Mouse (Mus musculus): ENCODE measurements around the gene Olfr312.
A peak's percentile ranks its signal among the peaks of the same experiment; 100 is the strongest.
"Not testable (repeated sequence)": the region's sequence is repeated elsewhere in the genome, so short reads cannot be mapped to it uniquely, and the experiment has no call there.

Gene Olfr312

DNA sequence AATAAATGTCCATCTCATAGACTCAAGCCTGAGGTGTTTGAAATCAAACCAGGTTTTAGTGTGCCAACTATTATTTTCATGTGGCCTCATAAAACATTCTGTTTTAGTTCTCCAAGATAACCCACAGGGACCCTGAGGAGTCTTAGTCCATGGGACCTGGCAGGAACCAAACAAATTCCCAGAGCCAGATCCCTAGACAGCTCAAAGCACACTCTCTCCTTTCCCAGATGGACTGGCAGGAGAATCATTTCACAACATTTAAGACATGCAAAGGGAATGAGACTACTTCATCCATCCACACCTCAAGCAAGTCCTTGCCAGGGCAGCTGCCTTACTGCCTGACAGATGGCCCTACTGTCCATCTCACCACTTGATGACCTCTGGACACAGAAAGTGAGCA lies at the start of gene Olfr312:
Gene Olfr312 (plus strand): TSS at position 301 of the 400 bp plus-strand sequence.
- DNase-seq (ENCODE audit: low read depth) = not testable (repeated sequence)

DNA sequence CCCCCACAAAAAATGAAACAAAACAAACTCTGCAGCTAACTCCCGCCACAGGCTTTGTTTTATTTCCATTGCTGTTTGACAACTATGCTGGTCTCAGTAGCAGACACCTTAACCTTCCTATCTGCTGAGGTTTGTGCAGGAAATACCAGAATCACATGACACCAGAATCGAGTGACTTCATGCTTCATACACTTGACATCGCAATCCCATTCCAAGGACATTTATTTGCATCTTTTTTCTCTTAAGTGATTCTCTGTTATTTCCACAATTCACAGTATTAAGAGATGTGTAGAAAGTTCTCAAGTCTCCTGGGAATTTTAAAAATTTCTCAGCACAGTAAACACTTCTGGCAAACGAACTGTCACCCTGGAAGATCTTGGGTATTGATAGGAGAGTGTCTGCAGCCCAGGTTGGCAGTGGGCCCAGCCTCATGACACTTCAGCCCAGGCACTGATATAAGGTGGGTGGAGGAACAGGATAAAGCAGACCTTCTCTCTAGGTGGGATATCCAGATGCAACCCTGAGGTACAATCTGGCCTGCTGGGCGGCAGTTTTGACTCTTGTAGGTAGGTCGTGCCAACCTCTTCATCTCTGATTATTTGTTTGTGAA lies 46.5 kb upstream of the Olfr312 start, which contains the start of gene Olfr314:
Gene Olfr314 (plus strand): TSS at position 473 of the 610 bp plus-strand sequence.
- no peak for DNase-seq (ENCODE audit: low read depth)

DNA sequence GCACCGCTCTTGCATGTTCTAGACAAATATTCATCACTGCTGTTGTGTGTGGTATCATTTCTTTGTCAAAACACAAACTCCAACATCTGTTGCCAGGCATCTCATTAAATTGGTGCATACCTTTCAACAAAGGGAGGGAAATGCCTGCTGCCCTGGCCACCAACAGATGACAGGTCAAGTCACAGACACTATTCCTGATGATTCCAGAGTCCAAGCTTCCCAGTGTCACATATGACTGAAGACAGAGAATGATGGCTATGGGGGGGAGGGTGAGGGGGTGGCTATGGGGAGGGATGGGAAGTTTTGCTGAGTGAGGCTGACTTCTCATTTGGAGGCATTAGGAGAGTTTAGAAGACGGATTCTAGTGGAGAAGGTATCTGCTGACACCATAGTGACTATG lies 44.9 kb upstream of the Olfr312 start:
- DNase-seq (ENCODE audit: low read depth) = no peak

DNA sequence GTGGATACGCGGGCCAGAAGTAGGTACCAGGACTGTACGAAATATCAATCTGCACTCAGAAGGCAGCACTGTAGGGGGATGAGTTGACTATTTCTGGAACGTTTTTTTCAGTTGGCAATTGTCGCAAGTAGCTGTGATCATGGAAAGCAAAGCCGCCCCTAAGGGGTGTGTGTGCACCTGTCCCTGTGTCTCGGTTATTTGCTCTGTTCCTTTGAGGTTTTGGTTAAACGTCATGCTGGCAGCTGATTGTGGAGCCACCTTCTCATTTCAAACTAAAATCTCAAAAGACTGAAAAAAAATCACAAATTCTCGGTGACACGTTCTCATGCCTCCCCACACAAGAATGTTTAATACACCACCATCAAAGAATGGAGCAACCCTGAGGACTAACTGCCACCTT lies 41.4 kb upstream of the Olfr312 start:
- DNase-seq (ENCODE audit: low read depth) = no peak

DNA sequence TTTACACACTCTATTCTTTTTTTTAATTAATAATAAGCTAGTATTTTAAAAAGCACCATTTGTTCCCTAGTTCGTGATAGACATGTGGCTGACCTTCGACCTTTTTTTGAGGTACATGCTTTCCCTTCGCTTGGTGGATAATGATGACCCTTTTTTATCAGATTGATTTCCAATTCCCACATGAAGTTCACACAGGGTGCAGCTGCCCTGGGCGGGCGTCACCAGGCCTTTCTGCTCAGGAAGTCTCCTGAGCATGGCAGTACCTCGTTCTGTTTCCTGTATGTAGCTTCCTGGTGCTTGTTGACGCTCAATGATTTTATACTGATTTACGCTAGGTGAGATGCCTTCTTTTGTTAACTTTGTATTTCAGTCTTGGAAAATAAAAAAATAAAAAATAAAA lies 40.7 kb upstream of the Olfr312 start:
- DNase-seq (ENCODE audit: low read depth) = no peak

DNA sequence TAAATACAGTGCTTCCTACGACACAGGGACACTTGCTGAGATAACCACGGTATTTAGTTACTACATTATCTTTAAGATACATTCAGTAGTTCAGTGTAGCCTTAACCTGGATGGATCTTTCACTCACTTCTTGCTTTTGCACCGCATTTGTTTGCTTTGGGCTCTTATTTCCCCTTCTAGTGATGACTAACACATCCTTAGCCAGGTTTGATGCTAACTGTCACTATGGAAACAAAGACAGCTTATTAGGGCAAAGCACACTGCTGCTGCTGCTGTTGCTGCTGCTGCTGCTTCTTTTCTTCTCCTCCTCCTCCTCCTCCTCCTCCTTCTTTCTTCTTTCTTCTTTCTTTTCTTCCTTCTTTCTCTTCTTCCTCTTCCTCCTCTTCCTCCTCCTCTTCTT lies 39.5 kb upstream of the Olfr312 start:
- DNase-seq (ENCODE audit: low read depth) = no peak

DNA sequence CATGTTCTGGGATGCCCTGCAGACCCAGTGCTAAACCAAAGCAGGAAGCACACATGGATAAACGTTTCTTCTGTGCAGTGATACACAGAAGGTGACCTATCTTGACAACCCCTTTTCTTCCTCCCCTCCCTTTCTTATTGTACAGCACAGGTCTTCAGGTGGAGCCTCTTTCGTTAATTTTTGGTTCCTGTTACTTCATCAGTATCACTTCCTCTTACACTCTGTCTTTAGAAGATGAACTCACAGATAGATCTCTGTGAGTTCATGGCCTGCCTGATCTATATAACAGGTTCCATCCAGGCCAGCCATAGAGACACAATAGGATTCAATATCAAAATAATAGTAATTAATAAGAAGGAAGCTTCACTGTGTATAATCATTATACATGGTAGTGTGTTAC lies 39.0 kb upstream of the Olfr312 start:
- DNase-seq (ENCODE audit: low read depth) = no peak

DNA sequence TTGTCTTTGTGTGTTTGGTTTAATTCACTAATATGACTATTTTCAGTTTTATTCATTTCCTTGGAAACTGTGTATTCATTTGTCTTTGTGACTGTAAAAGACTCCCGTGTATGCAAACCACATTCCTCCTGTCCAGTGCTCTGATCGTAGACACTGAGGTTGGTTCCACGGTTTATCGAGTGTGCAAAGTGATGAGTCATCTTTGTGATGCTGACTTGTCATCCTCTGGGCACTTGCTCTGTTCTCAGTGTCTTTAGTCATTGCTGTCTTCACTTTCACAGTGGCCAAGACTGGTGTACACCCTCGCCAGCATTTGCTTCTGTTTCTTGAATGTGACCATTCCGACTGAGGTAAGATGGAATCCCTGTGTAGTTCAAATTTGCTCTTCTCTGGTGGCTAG lies 38.4 kb upstream of the Olfr312 start:
- no peak for DNase-seq (ENCODE audit: low read depth)

DNA sequence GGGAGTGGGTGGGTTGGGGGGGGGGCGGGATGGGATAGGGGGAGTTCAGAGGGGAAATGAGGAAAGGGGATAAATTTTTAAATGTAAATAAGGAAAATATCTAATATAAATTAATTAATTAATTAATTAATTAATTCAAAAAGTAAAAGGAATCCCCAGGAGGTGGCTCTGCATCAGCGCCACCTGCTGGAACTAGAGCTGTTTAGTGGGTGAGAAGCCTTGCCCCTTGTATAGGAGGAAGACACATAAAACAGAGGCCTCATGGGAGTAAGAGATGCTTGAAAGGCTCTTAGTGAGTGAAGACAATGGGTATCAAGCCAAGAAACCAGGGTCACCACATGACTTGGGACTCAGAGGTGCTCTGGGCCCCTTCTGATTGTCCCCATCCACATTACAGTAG lies 33.2 kb upstream of the Olfr312 start:
- DNase-seq (ENCODE audit: low read depth) = no peak

DNA sequence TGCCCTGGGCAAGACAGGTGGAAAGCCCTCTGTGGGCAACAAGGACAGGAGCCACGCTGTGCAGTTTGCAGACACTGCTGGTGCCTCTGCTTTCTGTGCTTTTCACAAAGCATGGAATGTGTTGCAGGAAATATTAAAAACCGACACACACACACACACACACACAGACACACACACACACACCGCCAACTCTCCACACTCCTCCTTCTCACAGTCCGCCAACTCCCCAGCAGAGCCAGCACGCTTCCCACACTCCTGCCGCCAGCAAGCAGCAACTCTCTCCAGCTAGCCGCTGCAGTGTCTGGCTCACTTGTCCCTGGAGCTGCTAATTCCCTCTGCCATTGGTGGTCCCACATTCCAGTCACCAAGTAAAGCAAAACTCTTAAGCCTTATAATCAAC lies 32.2 kb upstream of the Olfr312 start:
- DNase-seq (ENCODE audit: low read depth) = no peak

DNA sequence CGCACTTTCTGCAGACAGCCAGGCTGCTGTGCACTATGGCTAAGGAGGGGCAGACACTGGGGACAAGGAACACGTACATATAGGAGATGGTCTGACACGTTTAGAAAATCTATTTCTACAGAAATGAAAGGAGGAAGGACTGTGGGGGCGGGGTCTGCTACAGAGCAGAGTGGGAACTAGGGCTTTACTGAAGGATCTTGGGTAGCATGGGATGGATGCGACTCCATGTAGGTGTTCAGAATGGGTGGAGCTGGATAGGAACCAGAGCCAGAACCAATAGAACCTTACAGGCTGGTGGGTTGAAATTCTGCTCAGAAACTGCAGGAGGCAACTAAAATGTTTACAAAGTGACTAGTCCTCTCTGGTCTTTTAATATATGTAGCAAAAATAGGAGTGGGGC lies 29.3 kb upstream of the Olfr312 start:
- no peak for DNase-seq (ENCODE audit: low read depth)

DNA sequence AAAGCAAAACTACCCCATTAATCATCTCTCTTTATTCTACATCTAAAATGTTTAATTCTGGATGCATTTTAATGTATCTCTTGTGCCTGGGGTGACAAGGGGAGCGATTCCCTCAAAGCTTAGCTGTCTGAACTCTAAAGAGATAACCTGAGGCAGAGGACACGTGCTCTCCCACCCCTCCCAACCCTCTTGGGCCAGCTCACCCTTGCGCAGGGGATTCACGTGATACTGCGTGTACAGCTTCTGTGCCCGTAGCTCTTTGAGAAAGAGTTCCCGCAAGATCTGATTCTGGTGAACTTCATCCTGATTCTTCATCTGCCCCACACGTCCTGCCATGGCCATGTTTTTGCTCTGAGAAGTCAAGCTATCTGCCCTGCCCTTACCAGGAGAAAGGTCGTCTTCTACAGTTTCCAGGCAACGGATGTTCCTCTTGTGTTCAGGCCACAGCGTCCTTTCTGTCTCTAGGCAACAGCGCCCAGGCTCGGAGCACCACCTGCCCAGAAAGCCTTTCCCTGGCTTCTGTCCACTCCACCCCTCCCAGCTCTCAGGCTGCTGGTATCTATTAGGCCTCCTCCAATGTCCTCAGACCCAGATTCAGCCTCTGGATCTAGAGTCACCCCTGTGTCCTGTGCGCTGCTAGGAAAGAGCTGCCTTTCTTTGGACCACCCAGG lies 27.3 kb upstream of the Olfr312 start, which contains the start of gene Fam183b:
Gene Fam183b (minus strand): TSS at position 403 of the 671 bp plus-strand sequence.
- DNase-seq (ENCODE audit: low read depth) = no peak

DNA sequence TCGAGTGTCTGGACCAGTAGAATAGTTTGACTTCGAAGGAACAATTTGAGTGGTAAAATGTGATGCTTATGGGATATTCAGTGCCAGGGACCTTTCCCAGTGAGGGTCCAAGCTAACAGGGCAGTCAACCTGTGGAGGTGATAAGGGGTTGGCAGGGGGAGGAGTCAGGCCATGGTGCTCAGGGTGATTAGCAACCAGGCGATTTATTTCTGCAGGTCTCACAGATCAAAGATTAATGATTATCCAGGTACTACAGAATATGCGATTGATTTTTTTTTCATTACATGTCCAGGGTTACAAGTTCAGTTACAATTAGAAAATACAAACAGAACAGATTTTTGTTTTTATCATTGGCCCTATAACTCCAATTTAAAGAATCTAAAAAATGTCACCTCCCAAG lies 25.2 kb upstream of the Olfr312 start:
- DNase-seq (ENCODE audit: low read depth) = no peak

DNA sequence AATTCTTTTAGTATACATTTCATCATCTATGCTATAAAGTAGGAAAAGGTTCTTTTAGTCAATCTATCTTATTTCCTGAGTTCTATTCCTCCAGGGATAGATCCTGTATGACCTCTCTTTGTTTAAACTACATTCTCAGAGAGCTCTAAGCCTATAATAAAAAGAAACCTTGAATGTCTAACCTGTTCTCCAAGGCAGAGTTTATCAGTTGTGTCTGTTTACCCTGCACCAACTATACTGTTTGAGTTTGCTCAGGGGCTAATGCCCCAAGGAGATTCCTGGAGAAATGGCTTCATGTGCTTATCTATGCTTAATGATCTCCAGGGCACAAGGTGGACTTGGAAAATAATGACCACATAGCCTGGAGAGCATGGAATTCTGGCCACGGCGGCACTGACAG lies 24.6 kb upstream of the Olfr312 start:
- no peak for DNase-seq (ENCODE audit: low read depth)

DNA sequence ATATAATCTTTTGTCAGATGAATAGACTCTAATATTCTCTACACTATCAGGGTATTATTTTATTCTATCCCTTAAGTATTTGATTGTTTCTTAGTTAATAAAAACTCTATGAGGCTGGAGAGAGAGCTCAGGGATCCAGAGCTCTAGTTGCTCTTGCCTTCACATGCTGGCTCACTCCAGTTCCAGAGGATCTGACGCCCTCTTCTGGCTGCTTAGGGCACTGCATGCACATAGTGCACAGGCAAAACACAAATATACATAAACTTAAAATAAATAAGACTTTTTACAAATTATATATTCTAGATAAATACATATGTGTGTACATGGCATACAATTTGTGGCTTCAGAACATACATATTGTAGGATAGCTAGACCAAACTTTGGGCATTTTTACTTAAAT lies 17.0 kb upstream of the Olfr312 start:
- no peak for DNase-seq (ENCODE audit: low read depth)

DNA sequence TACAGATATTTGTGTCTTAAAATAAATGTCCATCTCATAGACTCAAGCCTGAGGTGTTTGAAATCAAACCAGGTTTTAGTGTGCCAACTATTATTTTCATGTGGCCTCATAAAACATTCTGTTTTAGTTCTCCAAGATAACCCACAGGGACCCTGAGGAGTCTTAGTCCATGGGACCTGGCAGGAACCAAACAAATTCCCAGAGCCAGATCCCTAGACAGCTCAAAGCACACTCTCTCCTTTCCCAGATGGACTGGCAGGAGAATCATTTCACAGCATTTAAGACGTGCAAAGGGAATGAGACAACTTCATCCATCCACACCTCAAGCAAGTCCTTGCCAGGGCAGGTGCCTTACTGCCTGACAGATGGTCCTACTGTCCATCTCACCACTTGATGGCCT lies 14.3 kb upstream of the Olfr312 start, which contains the start of gene Olfr313:
Gene Olfr313 (plus strand): TSS at position 301 of the 400 bp plus-strand sequence.
- not testable (repeated sequence) for DNase-seq (ENCODE audit: low read depth)

DNA sequence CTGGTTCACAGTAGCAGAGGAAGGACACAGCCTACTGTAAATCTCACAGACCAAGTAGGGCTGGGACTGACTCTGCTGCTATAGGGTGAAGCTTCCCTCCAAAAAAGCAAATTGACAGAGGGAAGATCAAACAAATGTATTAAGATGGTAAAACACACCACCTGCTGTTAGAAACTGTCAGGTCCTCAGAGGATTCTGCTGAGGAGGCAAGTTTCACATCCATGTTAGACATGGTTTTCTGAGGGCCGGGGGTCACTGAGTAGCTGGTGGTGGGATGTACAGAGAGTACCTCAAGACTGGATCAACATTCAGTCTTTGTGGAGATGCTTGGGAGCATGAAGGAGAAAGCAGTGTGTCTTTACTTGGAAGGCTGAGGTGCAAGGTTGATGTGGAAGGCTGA lies 13.4 kb upstream of the Olfr312 start:
- DNase-seq (ENCODE audit: low read depth) = no peak

DNA sequence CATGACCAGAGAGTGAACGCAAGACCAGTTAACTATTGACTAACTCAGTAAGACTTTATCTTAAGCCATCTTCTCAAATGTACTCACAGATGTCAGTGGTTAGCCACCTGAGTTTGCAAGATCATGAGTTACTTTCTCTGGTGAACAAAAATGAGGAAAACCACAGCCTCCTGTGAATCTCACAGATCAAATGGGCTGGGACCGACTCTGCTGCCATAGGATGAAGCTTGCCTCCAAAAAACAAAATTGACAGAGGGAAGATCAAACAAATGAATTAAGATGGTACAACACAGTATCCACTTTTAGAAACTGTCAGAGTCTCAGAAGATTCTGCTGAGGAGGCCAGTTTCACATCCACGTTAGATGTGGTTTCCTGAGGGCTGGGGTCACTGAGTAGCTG lies 727 bp downstream of the Olfr312 start:
- no peak for DNase-seq (ENCODE audit: low read depth)

DNA sequence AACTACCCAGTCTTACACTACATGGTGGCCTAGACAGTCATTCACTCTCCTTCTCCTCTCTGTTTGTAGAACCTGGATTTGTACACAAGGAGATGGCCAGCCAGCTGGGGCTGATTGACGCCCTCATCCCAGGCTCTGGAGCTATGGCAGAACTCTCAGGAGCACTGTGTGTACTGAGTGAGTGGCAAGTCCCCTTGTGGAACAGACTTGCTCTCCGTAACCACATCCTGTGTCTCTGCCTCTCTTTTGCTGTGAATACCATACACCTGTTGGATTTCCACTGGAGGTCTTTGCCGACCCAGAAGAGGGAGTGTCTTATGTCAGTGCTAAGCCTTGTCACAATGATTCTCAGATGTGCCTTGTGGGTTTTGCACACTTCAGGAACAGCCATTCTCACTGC lies 3.5 kb downstream of the Olfr312 start:
- not testable (repeated sequence) for DNase-seq (ENCODE audit: low read depth)

DNA sequence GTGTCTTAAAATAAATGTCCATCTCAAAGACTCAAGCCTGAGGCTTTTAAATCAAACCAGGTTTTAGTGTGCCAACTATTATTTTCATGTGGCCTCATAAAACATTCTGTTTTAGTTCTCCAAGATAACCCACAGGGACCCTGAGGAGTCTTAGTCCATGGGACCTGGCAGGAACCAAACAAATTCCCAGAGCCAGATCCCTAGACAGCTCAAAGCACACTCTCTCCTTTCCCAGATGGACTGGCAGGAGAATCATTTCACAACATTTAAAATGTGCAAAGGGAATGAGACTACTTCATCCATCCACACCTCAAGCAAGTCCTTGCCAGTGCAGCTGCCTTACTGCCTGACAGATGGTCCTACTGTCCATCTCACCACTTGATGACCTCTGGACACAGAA lies 9.9 kb downstream of the Olfr312 start, which contains the start of gene Olfr311:
Gene Olfr311 (plus strand): TSS at position 301 of the 400 bp plus-strand sequence.
- not testable (repeated sequence) for DNase-seq (ENCODE audit: low read depth)

DNA sequence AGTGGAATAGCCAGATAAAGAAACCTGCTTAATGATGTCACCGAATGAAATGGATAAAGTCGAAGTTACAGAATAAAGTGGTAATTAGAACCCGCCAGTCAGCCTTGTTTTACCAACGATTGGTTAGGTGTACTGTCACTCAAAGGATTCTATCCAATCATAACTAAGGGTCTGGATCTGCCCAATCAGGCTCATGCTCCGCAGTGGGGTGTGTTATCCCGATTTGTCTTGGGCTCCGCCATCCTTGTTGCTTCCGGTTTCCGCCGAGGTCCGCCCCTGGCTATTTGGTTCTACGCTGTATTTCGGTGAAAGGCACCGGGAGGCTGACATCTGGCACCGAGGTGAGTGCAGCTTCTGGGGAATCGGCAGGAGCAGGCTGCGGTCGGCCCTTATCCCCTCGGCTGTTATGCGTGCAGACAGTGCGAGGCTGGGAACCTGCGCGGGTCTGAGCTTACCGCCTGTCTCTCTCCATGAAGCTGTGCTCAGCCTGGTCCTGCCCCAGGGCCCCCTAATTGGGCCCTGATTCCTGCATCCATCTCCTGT lies 18.0 kb downstream of the Olfr312 start, which contains the start of gene Gm12258:
Gene Gm12258 (plus strand): TSS at position 240 of the 543 bp plus-strand sequence.
- peak; percentile 98 for DNase-seq (ENCODE audit: low read depth)

DNA sequence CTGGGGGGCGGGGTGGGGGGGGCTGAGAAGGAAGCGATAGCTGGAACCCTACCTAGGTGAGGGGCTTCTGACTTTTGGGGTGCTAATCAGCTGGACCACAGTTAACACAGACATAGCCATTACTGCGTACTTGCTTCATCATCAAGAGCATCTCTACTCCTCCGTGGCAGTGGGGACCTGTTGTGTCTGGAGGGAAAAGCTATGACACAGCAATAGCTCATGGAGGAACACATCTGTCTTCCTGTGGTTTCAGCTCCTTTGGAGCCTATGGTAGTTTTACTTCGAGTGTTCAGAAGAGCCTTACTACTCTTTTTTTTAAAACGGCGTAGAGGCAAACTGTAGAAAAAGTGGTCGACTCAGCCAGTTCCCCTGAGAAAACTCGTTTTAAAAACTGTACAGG lies 18.6 kb downstream of the Olfr312 start:
- DNase-seq (ENCODE audit: low read depth) = no peak

DNA sequence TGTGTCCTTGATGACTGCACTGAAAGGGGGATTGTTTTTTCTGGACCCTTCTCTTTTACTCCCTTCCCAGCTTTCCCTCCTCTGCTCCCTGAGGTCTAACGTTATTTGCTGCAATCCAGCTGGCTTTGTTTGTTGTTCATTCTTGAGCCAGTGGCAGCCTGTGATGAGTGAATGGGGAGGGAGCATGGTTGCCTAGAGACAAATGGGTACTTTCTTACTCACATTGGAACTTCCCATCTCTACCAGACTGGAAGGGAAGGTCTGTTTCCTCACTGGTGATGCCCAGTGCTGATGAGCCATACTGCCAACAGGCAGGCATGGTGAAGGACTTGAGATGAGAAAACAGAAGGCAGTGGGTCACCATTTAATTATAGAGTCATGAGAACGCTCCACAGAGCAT lies 20.7 kb downstream of the Olfr312 start:
- no peak for DNase-seq (ENCODE audit: low read depth)
